Mouse (Mus musculus): Measurements from ENCODE around the gene S100pbp. TPM values are rescaled to one million over a fixed set of nuclear protein-coding genes. Genes with fewer than 3 reads are reported as not detected.
"Not testable (repeated sequence)": the region's sequence is repeated elsewhere in the genome, so short reads cannot be mapped to it uniquely, and the experiment has no call there.

S100pbp gene
- polyA plus RNA-seq, 1 experiment from 2014 or later = 21.6 TPM

DNA sequence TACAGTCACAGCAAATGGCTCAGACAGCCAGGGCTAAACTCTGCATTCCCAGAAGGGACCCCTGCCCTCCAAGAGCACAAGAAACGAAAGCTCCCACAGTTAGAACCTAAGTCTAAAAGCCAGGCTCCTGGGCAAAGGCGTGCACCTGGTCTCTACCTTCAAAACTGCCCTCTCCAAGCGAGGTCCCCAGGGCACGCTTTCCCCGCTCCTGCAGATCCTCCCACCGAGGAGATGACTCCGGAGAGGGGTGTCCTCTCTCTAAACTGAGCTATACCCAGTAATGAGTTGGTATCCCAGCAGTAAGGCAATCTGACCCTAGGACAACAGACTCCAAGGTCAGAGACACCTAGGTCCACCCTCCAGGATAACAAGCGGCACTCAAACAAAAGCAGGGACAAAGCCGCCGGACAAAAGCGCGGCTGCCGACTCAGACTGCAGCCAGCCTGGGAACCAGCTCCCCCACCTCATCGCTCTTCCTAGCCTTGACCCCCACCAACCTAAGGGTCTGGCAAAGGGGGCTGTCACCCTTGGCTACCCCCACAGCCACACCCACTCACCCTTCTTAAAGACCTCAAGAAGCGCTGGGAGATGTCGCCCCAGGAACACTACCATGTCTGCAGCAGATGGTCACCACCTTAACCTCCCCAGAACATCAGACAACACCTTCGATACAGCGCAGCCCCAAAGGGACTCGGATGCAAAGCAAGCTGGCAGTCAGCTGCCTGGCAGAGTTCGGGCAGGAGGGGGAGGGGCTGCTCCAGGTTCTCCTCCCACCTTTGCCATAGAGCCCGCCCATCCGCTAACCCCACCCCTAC, 37.9 kb upstream of the S100pbp start:
- Histone ChIP-seq H3K27me3 (replicated peaks) (peaks cover 15% of the 10 kb centered on the region), H3K4me3 (peak overlapping the region; percentile 42), H3K4me1 (peaks cover 46% of the 10 kb centered on the region), H3K9me3 (no peaks in the 10 kb centered on the region), H3K27ac (0 out of 2 replicates have a peak overlapping the region, but pooled peaks have one; percentile 26), H3K9ac (peak overlapping the region; percentile 58), H3K36me3 (peaks cover 20% of the 10 kb centered on the region), H3K4me2 (replicated peaks) (peak overlapping the region; percentile 67)
- ATAC-seq (ENCODE audit: low FRiP score, low read depth) = peak; percentile 13; the same call in 1 of the 2 replicates
- 8% methylated on average over 22 of the region's 22 CpGs for WGBS

DNA sequence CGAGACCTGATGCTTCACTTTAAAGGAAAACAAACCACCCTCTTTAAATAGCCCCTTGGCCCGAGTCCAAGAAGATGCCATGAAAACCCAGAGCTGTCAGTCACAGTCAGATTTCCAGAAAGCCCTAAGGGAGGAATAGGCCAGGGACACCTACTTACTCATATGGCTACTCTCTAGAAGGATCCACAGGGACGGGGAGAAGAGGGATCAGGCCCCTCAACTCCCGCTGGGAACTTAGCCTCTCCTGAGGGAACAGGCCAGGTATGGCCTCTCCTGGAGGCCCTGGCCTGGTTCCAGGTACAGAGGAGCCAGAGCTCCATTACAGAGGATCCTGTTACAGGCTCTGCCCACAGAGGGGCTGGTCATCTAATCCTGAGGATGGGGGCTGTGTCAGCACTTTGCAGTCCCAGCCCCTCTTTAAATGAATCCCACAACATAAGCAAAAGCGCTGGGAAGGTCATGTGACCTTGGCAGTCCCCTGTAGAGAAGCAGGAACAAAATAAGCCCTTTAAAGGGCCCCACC, 37.0 kb upstream of the S100pbp start:
- Histone ChIP-seq H3K4me3 (peak overlapping the region; percentile 42), H3K9me3 (no peaks in the 10 kb centered on the region)
- 48% methylated on average over 5 of the region's 5 CpGs for WGBS

DNA sequence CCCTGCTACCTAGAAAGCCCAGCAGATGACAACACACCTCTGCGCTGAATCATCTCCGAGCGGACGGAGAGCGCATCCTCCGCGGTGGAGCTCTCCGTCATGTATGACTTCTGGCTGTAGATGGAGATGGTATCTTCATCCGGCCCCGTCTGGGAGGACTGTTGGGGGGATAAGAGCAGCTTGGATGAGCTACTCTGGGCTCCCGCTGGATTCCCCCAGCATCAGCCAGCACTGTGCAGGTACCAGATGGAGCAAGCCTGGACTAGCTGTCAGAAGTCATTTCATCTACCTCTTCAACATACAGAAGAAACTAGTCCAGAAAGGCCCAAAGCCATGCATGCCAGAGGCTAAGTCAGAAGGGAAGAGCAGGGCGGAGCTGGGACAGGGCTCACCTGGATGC, 35.8 kb upstream of the S100pbp start:
- Histone ChIP-seq H3K27me3 (replicated peaks) (peaks cover 19% of the 10 kb centered on the region), H3K4me1 (peaks cover 46% of the 10 kb centered on the region), H3K4me2 (replicated peaks) (peak overlapping the region; percentile 67; the same call in 1 of the 2 replicates), H3K36me3 (peaks cover 36% of the 10 kb centered on the region), H3K4me3 (no peak overlapping the region), H3K9me3 (no peaks in the 10 kb centered on the region), H3K27ac (no peak overlapping the region), H3K9ac (no peak overlapping the region)
- ATAC-seq (ENCODE audit: low FRiP score, low read depth) = no peak
- WGBS = 96% methylated on average over 12 of the region's 12 CpGs

More for the DNA sequence above, 37.0 kb upstream of the S100pbp start:
- Histone ChIP-seq H3K27ac (0 out of 2 replicates have a peak overlapping the region, but pooled peaks have one; percentile 10), H3K4me1 (peaks cover 46% of the 10 kb centered on the region), H3K36me3 (peaks cover 28% of the 10 kb centered on the region), H3K4me2 (replicated peaks) (peak overlapping the region; percentile 67), H3K27me3 (replicated peaks) (peaks cover 19% of the 10 kb centered on the region), H3K9ac (peak overlapping the region; percentile 58)
- no peak for ATAC-seq (ENCODE audit: low FRiP score, low read depth)

DNA sequence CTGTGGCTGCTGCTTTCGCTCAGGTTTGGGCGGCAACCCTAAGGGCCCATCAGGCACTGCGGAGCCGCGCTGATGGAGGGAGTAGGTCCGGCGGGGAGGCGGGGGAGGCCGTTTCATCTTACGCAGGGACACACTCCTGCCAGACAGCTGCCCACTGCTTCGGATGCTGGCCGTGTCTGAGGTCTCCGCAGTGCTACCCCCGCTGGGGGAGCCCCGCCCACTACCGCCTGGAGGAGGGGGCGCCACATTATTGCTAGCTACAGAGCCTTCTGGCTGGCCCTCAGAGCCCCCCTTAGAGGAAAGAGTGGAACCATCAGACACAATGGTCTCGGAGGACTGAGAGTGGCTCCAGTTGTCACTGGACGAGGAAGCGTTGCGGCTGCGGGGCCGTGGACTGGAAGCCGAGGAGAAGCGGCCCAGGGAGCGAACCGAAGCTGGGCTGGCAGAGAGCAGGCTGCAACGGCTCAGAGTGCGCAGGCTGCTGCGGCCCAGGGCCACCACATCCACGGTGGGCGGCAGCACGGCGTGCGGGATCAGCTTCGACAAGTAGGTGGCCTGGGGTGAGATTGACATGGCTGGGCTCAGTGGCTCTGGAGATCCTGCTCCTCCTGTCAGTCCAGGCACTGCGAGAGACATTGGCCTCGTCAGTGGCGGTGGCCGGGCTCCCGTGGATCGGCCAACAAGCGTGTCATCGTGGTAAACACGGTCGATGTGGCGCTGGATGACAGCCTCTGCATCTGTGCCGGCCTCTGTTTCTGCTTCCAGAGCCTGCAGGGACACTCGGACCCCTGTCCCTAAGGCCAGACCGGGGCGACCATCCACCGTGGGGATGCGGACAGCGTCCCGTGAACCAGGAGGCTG, 34.1 kb upstream of the S100pbp start:
- peaks cover 46% of the 10 kb centered on the region for H3K4me1 ChIP-seq
- no peaks in the 10 kb centered on the region for H3K9me3 ChIP-seq
- peak overlapping the region; percentile 50 for H3K9ac ChIP-seq
- H3K27me3 ChIP-seq (replicated peaks) = peaks cover 19% of the 10 kb centered on the region
- H3K4me2 ChIP-seq (replicated peaks) = peak overlapping the region; percentile 58
- 24% methylated on average over 55 of the region's 55 CpGs for WGBS
- peak overlapping the region; percentile 13 for H3K4me3 ChIP-seq
- 0 out of 2 replicates have a peak overlapping the region, but pooled peaks have one; percentile 12 for H3K27ac ChIP-seq
- ATAC-seq (ENCODE audit: low FRiP score, low read depth) = peak; percentile 49
- peaks cover 53% of the 10 kb centered on the region for H3K36me3 ChIP-seq

DNA sequence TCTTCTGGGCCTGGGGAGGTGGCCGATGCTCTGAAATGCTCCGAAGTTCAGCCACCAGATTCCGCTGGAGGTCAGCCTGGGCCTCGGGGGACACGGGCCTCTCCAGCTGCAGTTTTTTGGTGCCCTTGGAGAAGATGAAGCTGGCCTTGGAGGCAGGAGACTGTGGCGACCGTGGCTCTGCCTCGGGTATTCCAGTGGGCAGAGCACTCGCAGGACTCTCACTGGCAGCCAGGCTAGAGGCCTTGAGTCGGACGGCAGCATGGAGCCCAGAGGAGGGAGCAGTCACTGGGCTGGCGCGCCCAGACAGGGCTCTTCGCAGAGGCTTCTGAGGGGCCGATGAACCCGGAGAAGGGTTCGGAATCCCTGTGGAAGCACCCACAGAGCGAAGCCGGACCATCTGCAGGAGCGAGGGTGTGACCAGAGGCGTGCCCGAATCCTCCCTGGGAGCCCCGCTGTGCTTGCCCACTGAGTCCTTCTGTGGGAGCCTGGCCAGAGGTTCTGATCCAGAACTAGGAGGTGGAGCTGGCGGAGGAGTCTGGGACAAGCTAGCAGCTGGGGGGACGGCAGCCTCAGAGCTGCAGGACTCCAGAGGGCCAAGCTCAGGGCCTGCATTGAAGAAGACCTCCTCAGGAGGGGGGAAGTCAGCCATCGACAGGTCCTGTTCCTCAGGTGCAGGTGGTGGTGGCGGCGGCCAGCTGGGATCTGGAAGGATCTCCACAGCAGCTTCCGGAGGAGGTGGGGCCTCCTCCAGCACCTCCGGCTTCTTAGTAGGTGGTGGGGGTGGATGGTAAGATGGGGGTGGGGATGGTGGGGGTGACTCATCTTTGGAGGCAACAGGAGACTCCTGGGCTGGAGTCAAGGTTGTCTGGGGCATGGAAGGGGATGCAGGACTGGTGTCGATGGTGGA, 32.7 kb upstream of the S100pbp start:
- H3K27me3 ChIP-seq (replicated peaks) = peaks cover 19% of the 10 kb centered on the region
- peaks cover 34% of the 10 kb centered on the region for H3K4me1 ChIP-seq
- H3K36me3 ChIP-seq = peaks cover 67% of the 10 kb centered on the region
- 73% methylated on average over 31 of the region's 31 CpGs for WGBS
- no peak overlapping the region for H3K4me3 ChIP-seq
- H3K4me2 ChIP-seq (replicated peaks) = no peak overlapping the region
- no peak overlapping the region for H3K9ac ChIP-seq
- no peak overlapping the region for H3K27ac ChIP-seq
- no peak for ATAC-seq (ENCODE audit: low FRiP score, low read depth)
- no peaks in the 10 kb centered on the region for H3K9me3 ChIP-seq

DNA sequence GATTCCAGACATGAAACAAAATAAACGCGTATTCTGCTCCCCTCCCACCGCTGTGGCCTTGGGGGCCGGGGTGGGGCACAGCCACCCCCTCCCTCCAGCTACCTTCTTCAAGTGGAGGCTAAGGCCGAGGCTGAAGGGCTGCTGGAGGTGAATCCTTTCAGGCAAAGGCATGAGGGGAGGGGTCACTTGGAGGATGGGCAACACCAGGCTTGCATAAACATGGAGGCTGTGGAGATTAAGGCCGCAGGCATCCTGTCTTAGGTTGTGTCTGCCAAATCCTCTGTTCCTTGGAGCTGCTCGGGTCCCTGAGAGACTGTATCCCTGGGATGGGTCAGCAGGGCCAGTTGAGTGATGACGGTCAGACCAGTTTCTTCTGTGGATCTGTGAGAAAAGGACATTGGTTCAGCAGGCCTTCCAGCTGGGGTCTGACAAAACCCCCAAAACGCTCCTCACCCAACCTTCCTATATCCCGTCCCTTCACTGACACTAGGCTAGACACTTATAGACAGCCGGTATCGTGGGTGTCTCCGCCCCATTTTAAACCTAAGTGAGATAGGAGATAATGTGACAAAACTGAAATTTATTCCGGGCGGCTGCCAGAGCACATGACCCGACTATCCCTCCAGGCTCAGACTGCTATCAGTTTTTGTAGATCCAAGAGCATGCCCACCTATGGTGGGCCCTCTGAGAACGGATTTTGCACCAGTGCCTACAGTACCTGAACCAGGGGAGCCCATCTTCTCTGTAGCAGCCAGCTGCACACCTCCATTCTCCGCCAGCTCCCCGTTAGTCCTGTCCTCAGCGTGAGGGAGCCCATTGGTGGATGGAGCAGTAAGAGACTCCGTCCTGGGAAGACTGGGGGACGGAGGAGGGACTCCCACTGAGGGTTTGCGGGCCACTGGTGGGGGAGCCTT, 31.8 kb upstream of the S100pbp start:
- ATAC-seq (ENCODE audit: low FRiP score, low read depth) = no peak
- Histone ChIP-seq H3K9me3 (no peaks in the 10 kb centered on the region), H3K4me1 (peaks cover 25% of the 10 kb centered on the region), H3K4me2 (replicated peaks) (no peak overlapping the region), H3K27me3 (replicated peaks) (peaks cover 19% of the 10 kb centered on the region), H3K9ac (no peak overlapping the region), H3K4me3 (no peak overlapping the region), H3K36me3 (peaks cover 76% of the 10 kb centered on the region), H3K27ac (no peak overlapping the region)
- 84% methylated on average over 23 of the region's 23 CpGs for WGBS

DNA sequence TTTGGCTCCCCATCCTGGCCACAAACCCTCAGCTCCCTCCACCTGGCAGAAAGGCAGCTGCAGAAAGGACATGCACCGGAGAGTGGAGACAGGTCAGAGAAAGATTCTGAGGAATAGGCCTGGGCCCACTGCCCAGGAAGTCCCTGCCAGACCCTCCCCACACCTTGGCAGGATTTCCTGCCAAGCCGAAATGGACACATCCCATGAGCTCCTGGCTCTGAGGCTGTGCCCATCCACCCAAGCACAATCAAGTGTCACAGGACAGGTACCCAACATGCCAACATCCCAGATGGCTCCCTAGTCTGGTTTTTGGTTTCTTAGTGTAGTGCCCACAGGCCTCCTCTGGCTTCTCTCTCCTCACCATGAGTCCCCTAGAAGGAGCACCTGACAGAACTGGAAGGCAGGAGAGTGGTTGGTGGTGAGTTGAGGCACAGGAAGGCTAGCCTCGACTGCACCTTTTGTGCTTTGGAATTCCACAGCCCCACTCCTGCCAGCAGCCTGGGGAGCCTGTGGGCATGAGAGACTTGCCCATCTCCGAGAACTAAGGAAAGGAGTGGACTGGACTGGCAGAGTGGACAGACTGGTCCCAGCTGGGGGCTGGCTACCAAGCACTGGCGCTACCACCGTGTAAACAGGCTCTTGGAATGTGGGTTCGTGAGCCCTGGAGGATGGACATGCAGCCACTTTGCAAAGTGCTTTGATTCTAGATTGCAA, 31.0 kb upstream of the S100pbp start:
- Histone ChIP-seq H3K4me2 (replicated peaks) (no peak overlapping the region), H3K27me3 (replicated peaks) (peaks cover 14% of the 10 kb centered on the region), H3K4me3 (no peak overlapping the region), H3K9me3 (no peaks in the 10 kb centered on the region), H3K27ac (no peak overlapping the region), H3K36me3 (peaks cover 82% of the 10 kb centered on the region), H3K4me1 (peaks cover 17% of the 10 kb centered on the region), H3K9ac (no peak overlapping the region)
- WGBS = 79% methylated on average over 7 of the region's 7 CpGs
- ATAC-seq (ENCODE audit: low FRiP score, low read depth) = no peak

DNA sequence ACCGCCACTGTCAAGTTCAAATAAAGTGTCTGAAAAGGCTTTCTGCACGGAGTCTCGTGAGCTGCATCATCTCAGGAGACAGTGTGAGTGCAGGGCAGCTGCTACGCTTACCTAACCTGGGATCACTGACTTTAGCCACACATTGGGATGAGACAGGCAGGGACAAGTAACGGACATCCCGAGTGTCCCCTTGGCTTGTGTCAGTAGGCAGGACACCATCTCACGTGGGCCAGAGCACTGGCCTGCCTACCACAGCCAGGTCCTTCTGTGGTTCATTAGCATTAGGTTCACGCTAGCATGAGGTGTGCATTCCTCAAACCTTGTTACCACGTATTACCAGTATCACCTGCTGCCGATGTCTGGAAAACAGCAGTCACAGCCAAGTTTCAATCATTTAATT, 29.7 kb upstream of the S100pbp start:
- Histone ChIP-seq H3K9me3 (no peaks in the 10 kb centered on the region), H3K4me3 (no peak overlapping the region), H3K4me1 (peaks cover 15% of the 10 kb centered on the region), H3K27ac (no peak overlapping the region), H3K4me2 (replicated peaks) (no peak overlapping the region), H3K36me3 (peaks cover 86% of the 10 kb centered on the region), H3K9ac (no peak overlapping the region), H3K27me3 (replicated peaks) (peaks cover 9% of the 10 kb centered on the region; the same call in 1 of the 2 replicates)
- no peak for ATAC-seq (ENCODE audit: low FRiP score, low read depth)
- WGBS = 90% methylated on average over 10 of the region's 10 CpGs

DNA sequence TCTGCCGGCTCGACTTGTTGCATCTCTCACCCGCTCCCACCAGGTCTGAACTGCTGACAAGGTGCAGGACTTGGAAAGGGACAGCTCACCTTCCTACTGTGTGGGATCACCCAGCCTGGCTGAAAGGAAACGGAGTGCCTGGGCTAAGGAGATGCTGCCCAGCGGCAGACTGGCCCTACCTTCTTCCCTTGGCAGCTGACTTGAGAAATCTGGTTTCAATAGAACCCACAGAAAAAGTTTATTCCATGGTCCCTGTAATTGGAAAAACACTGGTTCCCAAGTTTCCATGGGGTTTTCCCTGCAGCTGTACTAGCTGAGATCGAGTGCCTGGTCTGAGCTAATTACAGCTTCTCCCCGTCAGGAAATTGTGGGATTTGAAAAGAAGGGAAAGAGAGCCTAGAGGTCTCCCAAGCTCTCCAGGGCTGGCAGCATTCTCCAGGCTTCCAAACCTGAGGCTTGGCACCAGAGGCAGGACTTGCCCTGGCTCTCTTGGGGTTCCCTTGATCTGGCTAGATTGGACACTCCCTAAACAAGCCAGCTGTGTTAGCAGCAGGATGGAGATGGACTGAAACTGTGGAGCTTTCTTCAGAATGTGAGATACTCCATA, 29.1 kb upstream of the S100pbp start:
- no peak overlapping the region for H3K4me3 ChIP-seq
- 86% methylated on average over 7 of the region's 7 CpGs for WGBS
- H3K4me1 ChIP-seq = peaks cover 10% of the 10 kb centered on the region
- H3K4me2 ChIP-seq (replicated peaks) = no peak overlapping the region
- H3K9me3 ChIP-seq = no peaks in the 10 kb centered on the region
- H3K9ac ChIP-seq = no peak overlapping the region
- H3K27ac ChIP-seq = no peak overlapping the region; the same call in 1 of the 2 replicates
- peaks cover 9% of the 10 kb centered on the region; the same call in 1 of the 2 replicates for H3K27me3 ChIP-seq (replicated peaks)
- ATAC-seq (ENCODE audit: low FRiP score, low read depth) = no peak
- H3K36me3 ChIP-seq = peaks cover 90% of the 10 kb centered on the region

DNA sequence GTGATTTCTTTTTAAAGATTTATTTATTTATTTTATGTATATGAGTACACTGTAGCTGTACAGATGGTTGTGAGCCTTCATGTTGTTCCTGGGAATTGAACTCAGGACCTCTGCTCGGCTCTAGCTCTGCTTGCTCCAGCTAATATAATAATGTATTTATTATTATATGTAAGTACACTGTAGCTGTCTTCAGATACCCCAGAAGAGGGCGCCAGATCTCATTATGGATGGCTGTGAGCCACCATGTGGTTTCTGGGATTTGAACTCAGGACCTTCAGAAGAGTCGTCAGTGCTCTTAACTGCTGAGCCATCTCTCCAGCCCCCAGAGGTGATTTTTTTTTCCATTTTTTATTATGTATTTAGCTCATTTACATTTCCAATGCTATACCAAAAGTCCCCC, 23.0 kb upstream of the S100pbp start:
- not testable (repeated sequence) for H3K4me3 ChIP-seq; ATAC-seq (ENCODE audit: low FRiP score, low read depth); H3K4me2 ChIP-seq (replicated peaks); H3K27ac ChIP-seq; H3K9me3 ChIP-seq; H3K4me1 ChIP-seq; H3K9ac ChIP-seq; H3K27me3 ChIP-seq (replicated peaks)
- WGBS = 78% methylated on average over 3 of the region's 3 CpGs
- peaks cover 93% of the 10 kb centered on the region for H3K36me3 ChIP-seq
